Mouse (Mus musculus): ENCODE measurements at regions not wholly inside any gene's neighbourhood (a gene's known extent, or its start where the extent isn't known, plus 50 kb on each side); places are given as distances from the start of the nearest gene placed in this dataset.

- DNase-seq = no peak
These were observed 254.0 kb downstream of the Tle4 start for GRCm38 (mm10) chr19:14343890-14344289.

GRCm38 (mm10) chr19:14344467-14344866 lies 253.4 kb downstream of the Tle4 start:
- DNase-seq = no peak

DNA sequence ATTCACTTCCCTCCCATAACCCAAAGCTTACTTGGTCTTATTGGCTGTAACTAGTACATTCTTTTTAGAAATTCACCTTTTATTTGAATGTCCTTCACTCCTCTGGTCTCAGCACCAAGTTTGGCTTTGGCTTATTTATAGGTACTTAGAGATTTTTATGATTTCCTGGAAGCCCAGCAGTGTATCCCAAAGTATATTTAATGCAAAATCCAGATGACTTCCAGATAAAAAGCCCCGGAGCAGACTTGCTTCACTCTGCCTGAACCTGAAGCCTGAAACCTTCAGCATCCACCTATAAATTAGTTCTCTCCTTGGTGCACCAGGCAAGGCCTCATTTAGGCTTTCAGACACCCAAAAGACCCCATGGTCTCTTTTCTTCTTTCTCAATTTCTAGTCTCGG lies 250.8 kb downstream of the Tle4 start:
- no peak for DNase-seq

DNA sequence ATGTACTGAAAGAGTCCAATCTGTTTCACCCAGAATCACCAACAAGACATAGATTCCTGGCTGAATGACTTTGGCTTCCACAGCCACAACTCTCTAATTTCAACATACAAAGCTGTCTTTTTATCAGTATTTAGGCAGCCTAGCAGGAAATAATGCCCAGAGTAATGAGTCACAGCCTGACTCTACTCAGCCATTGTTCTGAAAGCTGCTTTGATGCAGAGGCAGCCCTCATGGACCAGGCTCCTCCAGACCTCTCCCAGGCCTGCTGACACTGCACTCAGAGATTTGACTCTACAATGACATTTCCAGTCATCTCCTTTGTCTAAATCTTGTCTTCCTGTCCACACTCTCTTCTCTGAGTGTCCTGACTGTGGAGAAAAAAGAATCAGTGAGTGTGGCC lies 250.4 kb downstream of the Tle4 start:
- no peak for DNase-seq

DNA sequence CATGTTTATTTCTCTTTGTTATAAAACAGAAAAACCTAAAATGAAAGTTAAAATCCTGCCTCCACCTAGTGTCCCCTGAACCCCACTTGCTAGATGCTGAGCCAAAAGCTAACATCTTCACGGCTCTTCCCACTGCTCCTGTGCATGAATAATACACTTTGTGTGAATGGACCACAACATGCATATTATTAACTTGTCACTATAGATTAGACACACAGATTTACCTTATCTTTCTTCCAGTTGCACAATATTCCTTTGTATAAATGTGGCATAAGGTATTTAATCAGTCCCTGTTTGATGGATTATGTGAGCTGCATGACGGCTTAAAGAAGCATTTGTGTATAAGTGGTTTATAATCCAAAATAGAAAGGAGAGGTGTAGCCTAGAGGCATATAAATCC lies 248.1 kb downstream of the Tle4 start:
- DNase-seq = no peak

DNA sequence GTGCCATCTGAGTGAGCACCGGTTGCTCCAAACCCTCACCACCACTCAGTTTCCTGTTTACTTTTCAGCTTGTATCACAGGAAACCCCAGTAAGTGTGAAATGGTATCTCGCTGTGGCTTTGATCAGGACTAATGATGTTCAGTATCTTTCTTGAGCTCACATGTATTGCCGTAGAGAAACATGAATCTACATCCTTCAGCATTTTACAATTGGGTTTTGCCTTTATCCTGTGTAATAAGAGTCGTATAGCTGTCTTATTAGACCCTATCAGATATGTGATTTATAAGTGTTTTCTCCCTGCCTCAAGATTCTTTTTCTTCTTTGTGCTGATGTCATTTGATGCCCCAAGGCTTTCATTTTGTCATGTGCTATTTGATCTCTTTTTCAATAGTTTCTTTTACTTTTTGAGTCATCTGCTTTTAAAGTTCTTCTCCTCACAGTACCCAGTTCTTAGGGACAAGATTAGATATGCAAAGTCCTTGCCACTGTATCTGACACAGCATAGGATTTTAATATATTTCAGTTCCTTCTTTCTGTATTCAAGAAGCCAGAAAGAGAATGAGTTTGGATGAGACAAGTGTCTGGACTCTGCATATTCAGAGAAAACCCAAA lies 246.0 kb downstream of the Tle4 start:
- DNase-seq = no peak

- DNase-seq = no peak
These were observed 245.3 kb downstream of the Tle4 start for GRCm38 (mm10) chr19:14352551-14352950.

GRCm38 (mm10) chr19:14353151-14353550 lies 244.7 kb downstream of the Tle4 start:
- DNase-seq = no peak

- DNase-seq = no peak
These were observed 242.7 kb downstream of the Tle4 start for GRCm38 (mm10) chr19:14355128-14355527.

GRCm38 (mm10) chr19:14355946-14356345 lies 241.9 kb downstream of the Tle4 start:
- no peak for DNase-seq

DNA sequence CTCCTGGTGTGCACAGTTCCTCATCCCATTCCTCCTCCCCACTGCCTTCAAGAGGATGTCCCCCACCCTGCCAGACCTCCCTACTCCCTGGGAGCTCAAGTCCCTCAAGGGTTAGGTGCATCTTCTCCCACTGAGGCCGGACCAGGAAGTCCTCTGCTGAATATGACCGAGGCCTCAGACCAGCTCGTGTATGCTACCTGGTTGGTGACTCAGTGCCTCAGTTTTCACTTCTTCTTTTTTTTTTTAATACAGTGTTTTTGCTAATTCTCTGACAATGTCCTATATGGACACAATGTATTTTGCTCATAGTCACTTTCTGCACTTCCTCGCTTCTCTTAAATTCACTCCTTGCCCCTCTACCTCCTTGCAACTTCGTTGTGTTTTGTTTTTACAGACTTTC lies 237.2 kb downstream of the Tle4 start:
- DNase-seq = no peak

DNA sequence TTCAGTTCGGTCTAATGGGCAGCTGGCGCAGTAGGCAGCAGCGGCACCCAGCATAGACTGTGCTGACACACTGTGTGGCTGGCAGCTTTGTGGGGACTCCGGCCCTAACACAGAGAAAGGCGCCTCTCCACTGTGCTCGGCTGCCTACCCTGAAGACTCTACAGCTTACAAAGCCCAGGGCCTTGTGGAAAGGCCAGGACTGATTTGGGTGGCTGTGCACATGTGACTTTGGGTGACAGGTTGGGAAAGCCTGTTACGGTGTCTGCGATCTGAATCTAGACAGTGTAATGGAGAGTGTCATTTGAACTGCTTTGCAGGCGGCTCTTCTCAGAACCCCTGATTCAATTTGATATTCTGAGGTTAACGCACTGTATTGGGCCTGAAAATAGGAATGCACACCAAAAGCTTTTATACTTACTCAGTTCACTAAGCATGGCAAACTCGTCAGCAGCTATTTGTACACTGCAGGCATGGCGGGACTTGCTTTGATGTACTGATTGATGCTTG lies 228.7 kb downstream of the Tle4 start:
- DNase-seq = no peak

DNA sequence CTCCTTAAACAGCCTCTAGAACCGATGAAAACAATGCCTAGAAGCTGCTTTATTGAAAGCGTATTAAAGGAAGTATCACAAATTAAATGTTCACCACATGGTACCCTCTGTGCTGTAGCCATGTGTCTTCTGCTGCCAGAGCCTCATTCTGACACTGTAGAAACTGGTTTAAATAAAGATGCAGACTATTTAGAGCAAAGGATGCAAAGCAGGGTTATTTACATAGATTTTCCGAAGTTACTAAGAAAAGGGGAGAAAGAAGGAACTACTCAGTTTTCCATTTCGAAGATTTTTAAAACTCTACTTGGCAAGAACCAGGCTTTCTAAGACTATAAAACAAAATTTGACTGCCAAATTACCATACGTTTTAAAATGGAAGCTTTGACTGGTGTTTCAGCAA lies 226.5 kb downstream of the Tle4 start:
- no peak for DNase-seq

GRCm38 (mm10) chr19:14373996-14374395 lies 223.9 kb downstream of the Tle4 start:
- peak; percentile 10 to 59 for DNase-seq

DNA sequence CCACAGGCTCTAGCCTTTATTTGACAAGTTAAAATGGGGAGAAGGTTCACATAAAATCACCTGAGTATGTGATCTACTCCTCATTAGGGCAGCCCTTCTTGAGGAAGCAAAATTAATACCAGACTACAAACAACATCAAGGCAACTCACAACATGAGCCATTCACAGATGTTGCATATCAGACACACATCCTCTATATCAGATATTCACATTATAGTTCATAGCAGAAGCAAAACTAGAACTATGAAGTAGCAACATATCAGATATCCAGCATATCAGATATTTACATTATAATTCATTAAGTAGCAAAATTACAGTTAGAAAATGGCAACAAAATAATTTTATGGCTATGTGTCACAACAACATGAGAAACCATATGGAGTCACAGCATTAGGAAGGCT lies 217.0 kb downstream of the Tle4 start:
- no peak for DNase-seq

GRCm38 (mm10) chr19:14387796-14388195 lies 210.1 kb downstream of the Tle4 start:
- no peak for DNase-seq

- DNase-seq = peak in 1 of 2 experiments; percentile 10
These were observed 209.3 kb downstream of the Tle4 start for GRCm38 (mm10) chr19:14388539-14388938.

GRCm38 (mm10) chr19:14389881-14390837 lies 207.7 kb downstream of the Tle4 start:
- no peak for DNase-seq

- no peak for DNase-seq
These were observed 206.9 kb downstream of the Tle4 start for GRCm38 (mm10) chr19:14390914-14391313.
